Mouse (Mus musculus) G1E (cell line): ENCODE measurements at regions not wholly inside any gene's neighbourhood (a gene's known extent, or its start where the extent isn't known, plus 50 kb on each side); places are given as distances from the start of the nearest gene placed in this dataset.

ENCODE experiments used
- CTCF ChIP-seq: IDR thresholded peaks from 2 replicates; pipeline ENCODE4 v1.5.1; 2012; ENCODE audit warnings: low read depth, low read length, inconsistent platforms, mixed read lengths
- GATA1 ChIP-seq: IDR thresholded peaks from 2 replicates; pipeline ENCODE4 v1.6.1; 2012; ENCODE audit warnings: borderline replicate concordance, low read length, inconsistent platforms, mixed read lengths
- GATA2 ChIP-seq: IDR thresholded peaks from 2 replicates; pipeline ENCODE4 v1.6.1; 2012; ENCODE audit warnings: low read depth, low read length, inconsistent platforms, borderline replicate concordance
- POLR2AphosphoS5 ChIP-seq: IDR thresholded peaks from 2 replicates; pipeline ENCODE4 v1.6.1; 2012; ENCODE audit warnings: low read depth, low read length, inconsistent platforms; ENCODE audit not compliant: insufficient replicate concordance
- TAL1 ChIP-seq: conservative IDR thresholded peaks from 2 replicates; pipeline ENCODE4 v1.6.1; 2012; ENCODE audit warnings: low read depth, low read length, inconsistent platforms, mixed read lengths

DNA sequence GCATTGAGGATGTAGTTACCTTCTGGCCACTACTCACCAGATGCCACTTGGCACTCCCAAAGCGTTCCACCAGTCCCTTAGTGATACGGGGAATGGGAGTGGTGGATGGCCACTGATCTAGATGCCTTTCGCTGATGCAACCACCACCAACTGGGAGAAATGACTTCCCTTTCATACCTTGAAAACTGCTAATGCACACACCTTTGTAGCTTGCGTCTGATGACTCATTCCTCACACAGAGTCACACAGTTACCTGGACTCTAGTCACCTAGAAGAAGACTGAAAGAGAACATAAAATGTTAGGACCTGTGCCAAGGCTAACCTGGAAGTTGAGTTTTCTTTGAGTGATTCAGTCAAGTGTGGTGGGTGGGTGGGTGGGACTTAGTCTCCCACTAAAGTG, 90.0 kb upstream of the Tmc1 start:
- TF ChIP-seq CTCF (no peak), GATA1 (no peak), POLR2AphosphoS5 (no peak), TAL1 (no peak), GATA2 (no peak)
